1 mouse cellular context compared by ENCODE assay signal in genomic region chr1:180268249-180269031, GRCm38 (mm10).
TF ChIP-seq lines count a peak whose summit lies in the region.

No protein-coding gene starts in this region.

TF ChIP-seq in CH12.LX, 34 proteins besides CTCF, POLR2A, EP300 and RAD21 (continued from another document):
- TF ChIP-seq ZKSCAN1 (IDR thresholded peaks at IDR 0.05; ENCODE audit: borderline replicate concordance, low read depth, low read length), result no peak
- 0 out of 2 replicates have a peak, but pooled peaks have one; percentile 9 for TF ChIP-seq CHD2 (IDR thresholded peaks at IDR 0.05; ENCODE audit: low read length)
- peak; percentile 40; the same call in 1 of the 2 replicates for TF ChIP-seq BHLHE40 (IDR thresholded peaks at IDR 0.05; ENCODE audit: low read depth, low read length)
- TF ChIP-seq E2F4 (IDR thresholded peaks at IDR 0.05; ENCODE audit: insufficient replicate concordance, low read depth, low read length), result no peak; the same call in 1 of the 2 replicates
- no peak for TF ChIP-seq TBP (conservative IDR thresholded peaks at IDR 0.05; ENCODE audit: low read depth, low read length)
- TF ChIP-seq RCOR1 (conservative IDR thresholded peaks at IDR 0.05; ENCODE audit: low read depth, low read length), result peak; percentile 66; the same call in 1 of the 2 replicates
- TF ChIP-seq ETS1 (conservative IDR thresholded peaks at IDR 0.05; ENCODE audit: low read depth, low read length), result peak; percentile 34; the same call in 1 of the 2 replicates
- no peak for TF ChIP-seq ZMIZ1 (IDR thresholded peaks at IDR 0.05; ENCODE audit: low read depth, low read length)
- TF ChIP-seq ZNF384 (IDR thresholded peaks at IDR 0.05; ENCODE audit: low read depth, low read length), result peak; percentile 73
- TF ChIP-seq MXI1 (IDR thresholded peaks at IDR 0.05; ENCODE audit: low read depth, low read length), result peak; percentile 66
- no peak for TF ChIP-seq POLR2AphosphoS2 (IDR thresholded peaks at IDR 0.05; ENCODE audit: low read depth, low read length)
- TF ChIP-seq JUN (IDR thresholded peaks at IDR 0.05; ENCODE audit: insufficient read depth, low read depth, low read length), result no peak
- peak; percentile 100 for TF ChIP-seq SMC3 (IDR thresholded peaks at IDR 0.05; ENCODE audit: low read depth, low read length)
- 0 out of 2 replicates have a peak, but pooled peaks have one; percentile 45 for TF ChIP-seq MYC (IDR thresholded peaks at IDR 0.05; ENCODE audit: low read depth, low read length)
- peak; percentile 78 for TF ChIP-seq IRF4 (IDR thresholded peaks at IDR 0.05; ENCODE audit: low read depth, low read length)
- TF ChIP-seq MAFK (IDR thresholded peaks at IDR 0.05; ENCODE audit: insufficient replicate concordance, low read length), result peak; percentile 70; the same call in 1 of the 2 replicates
- TF ChIP-seq MEF2A (IDR thresholded peaks at IDR 0.05; ENCODE audit: borderline replicate concordance, low read depth, low read length), result peak; percentile 80; the same call in 1 of the 2 replicates
- no peak for TF ChIP-seq USF2 (conservative IDR thresholded peaks at IDR 0.05; ENCODE audit: low read depth, low read length)
- no peak for TF ChIP-seq HCFC1 (IDR thresholded peaks at IDR 0.05; ENCODE audit: low read depth, low read length)
- TF ChIP-seq CHD1 (IDR thresholded peaks at IDR 0.05; ENCODE audit: low read depth, low read length), result no peak
- TF ChIP-seq UBTF (IDR thresholded peaks at IDR 0.05; ENCODE audit: low read depth, low read length), result no peak
- no peak for TF ChIP-seq KAT2A (IDR thresholded peaks at IDR 0.05; ENCODE audit: insufficient replicate concordance, low read length)
- TF ChIP-seq ELF1 (IDR thresholded peaks at IDR 0.05; ENCODE audit: low read depth, low read length), result peak; percentile 58; the same call in 1 of the 2 replicates
- peak; percentile 51 for TF ChIP-seq JUND (conservative IDR thresholded peaks at IDR 0.05; ENCODE audit: low read depth, low read length)
